Mouse (Mus musculus): ENCODE measurements around the gene Isoc2b. TPM values are rescaled to one million over a fixed set of nuclear protein-coding genes. Genes with fewer than 3 reads are reported as not detected.
"Not testable (repeated sequence)": the region's sequence is repeated elsewhere in the genome, so short reads cannot be mapped to it uniquely, and the experiment has no call there.

Gene Isoc2b
- total RNA-seq, 4 experiments from 2014 or later = 5.3 to 6.1 (median 6.0) TPM

- DNase-seq (ENCODE audit: low spot score) = no peak
Observed at GRCm38 (mm10) chr7:4835631-4836327, 34.3 kb downstream of the Isoc2b start.

- no peak for DNase-seq (ENCODE audit: low spot score)
Observed at GRCm38 (mm10) chr7:4830476-4830875, 39.6 kb downstream of the Isoc2b start.

- DNase-seq (ENCODE audit: low spot score) = no peak
Observed at GRCm38 (mm10) chr7:4825365-4825764, 44.7 kb downstream of the Isoc2b start.

- no peak for DNase-seq (ENCODE audit: low spot score)
Observed at GRCm38 (mm10) chr7:4822162-4822907, 47.7 kb downstream of the Isoc2b start.

- DNase-seq (ENCODE audit: low spot score) = no peak
Observed at GRCm38 (mm10) chr7:4821690-4822089, 48.4 kb downstream of the Isoc2b start.

- not testable (repeated sequence) for DNase-seq (ENCODE audit: low spot score)
Observed at GRCm38 (mm10) chr7:4820925-4821324, 49.1 kb downstream of the Isoc2b start.

GRCm38 (mm10) chr7:4816559-4816958, 53.5 kb downstream of the Isoc2b start:
- no peak for DNase-seq (ENCODE audit: low spot score)

GRCm38 (mm10) chr7:4813105-4813791, 56.8 kb downstream of the Isoc2b start:
- no peak for DNase-seq (ENCODE audit: low spot score)

GRCm38 (mm10) chr7:4812303-4813104, 57.6 kb downstream of the Isoc2b start, which contains the start of gene Ube2s:
Ube2s (minus strand) TSS chr7:4812590.
- DNase-seq (ENCODE audit: low spot score) = peak; percentile 99

- DNase-seq (ENCODE audit: low spot score) = no peak
Observed at GRCm38 (mm10) chr7:4811842-4812302, 58.2 kb downstream of the Isoc2b start.

GRCm38 (mm10) chr7:4811131-4811530, 58.9 kb downstream of the Isoc2b start:
- DNase-seq (ENCODE audit: low spot score) = not testable (repeated sequence)

- DNase-seq (ENCODE audit: low spot score) = peak; percentile 41
Observed at GRCm38 (mm10) chr7:4806716-4807115, 63.3 kb downstream of the Isoc2b start.

- DNase-seq (ENCODE audit: low spot score) = no peak
Observed at GRCm38 (mm10) chr7:4802247-4802646, 67.8 kb downstream of the Isoc2b start.

- DNase-seq (ENCODE audit: low spot score) = peak; percentile 21
Observed at GRCm38 (mm10) chr7:4795767-4796433, 74.2 kb downstream of the Isoc2b start.

Other genes starting within 250 kb of the Isoc2b start
- 1 to 10 TPM; 4.2 to 6.0 (median 4.8) TPM for gene Tmem86b, start 238.8 kb downstream of the Isoc2b start, total RNA-seq (2022)
- gene Ppp6r1, start 211.2 kb downstream of the Isoc2b start, total RNA-seq (2022) = 10 to 100 TPM; 70.5 to 77.7 (median 75.8) TPM
- gene Hspbp1, start 185.2 kb downstream of the Isoc2b start, total RNA-seq (2022) = 10 to 100 TPM; 28.4 to 36.3 (median 33.5) TPM
- gene Brsk1, start 179.7 kb downstream of the Isoc2b start, total RNA-seq (2022) = 1 to 10 TPM in 2 of 4 experiments, under 1 TPM in 2; 0.57 to 1.2 (median 0.98) TPM
- under 1 TPM in 3 of 4 experiments, not detected in 1; 0.12 to 0.24 (median 0.17) TPM for gene Tmem150b, start 145.0 kb downstream of the Isoc2b start, total RNA-seq (2022)
- gene Kmt5c, start 130.1 kb downstream of the Isoc2b start, total RNA-seq (2022) = 10 to 100 TPM in 2 of 4 experiments, 1 to 10 TPM in 2; 7.5 to 10.8 (median 9.7) TPM
- gene Cox6b2, start 117.2 kb downstream of the Isoc2b start, total RNA-seq (2022) = 1 to 10 TPM; 1.8 to 3.8 (median 2.8) TPM
- gene Fam71e2, start 99.0 kb downstream of the Isoc2b start, total RNA-seq (2022) = not detected
- under 1 TPM in 1 of 4 experiments, not detected in 3; 0.19 TPM for gene Il11, start 87.4 kb downstream of the Isoc2b start, total RNA-seq (2022)
- not detected for gene Tmem190, start 87.3 kb downstream of the Isoc2b start, total RNA-seq (2022)
- 1 to 10 TPM; 2.2 to 5.5 (median 5.0) TPM for gene Tmem238, start 80.6 kb downstream of the Isoc2b start, total RNA-seq (2022)
- gene Rpl28, start 77.4 kb downstream of the Isoc2b start, total RNA-seq (2022) = 100 to 1,000 TPM; 453 to 560 (median 508) TPM
- gene Ube2s, start 57.7 kb downstream of the Isoc2b start, total RNA-seq (2022) = 100 to 1,000 TPM in 1 of 4 experiments, 10 to 100 TPM in 3; 76.2 to 103 (median 88.7) TPM
- under 1 TPM in 3 of 4 experiments, not detected in 1; 0.09 to 0.56 (median 0.25) TPM for gene Shisa7, start 25.6 kb downstream of the Isoc2b start, total RNA-seq (2022)
- 10 to 100 TPM; 52.2 to 62.9 (median 54.4) TPM for gene Isoc2a, start 6.9 kb upstream of the Isoc2b start, total RNA-seq (2022)
- gene Gm36210, start 36.3 kb upstream of the Isoc2b start, total RNA-seq (2022) = under 1 TPM in 2 of 4 experiments, not detected in 2; 0.22 to 0.43 TPM
- gene Zfp628, start 45.0 kb upstream of the Isoc2b start, total RNA-seq (2022) = 1 to 10 TPM; 6.4 to 8.4 (median 7.5) TPM
- gene Nat14, start 51.8 kb upstream of the Isoc2b start, total RNA-seq (2022) = 1 to 10 TPM; 4.7 to 6.7 (median 5.3) TPM
- gene Ssc5d, start 55.5 kb upstream of the Isoc2b start, total RNA-seq (2022) = 1 to 10 TPM; 1.4 to 2.5 (median 1.9) TPM
- gene Sbk2, start 94.1 kb upstream of the Isoc2b start, total RNA-seq (2022) = 10 to 100 TPM; 27.3 to 40.6 (median 33.1) TPM
- gene Sbk3, start 100.9 kb upstream of the Isoc2b start, total RNA-seq (2022) = 10 to 100 TPM; 28.3 to 70.4 (median 46.3) TPM
- 10 to 100 TPM in 3 of 4 experiments, 1 to 10 TPM in 1; 9.7 to 19.8 (median 11.8) TPM for gene Zfp579, start 125.9 kb upstream of the Isoc2b start, total RNA-seq (2022)
- 10 to 100 TPM in 2 of 4 experiments, 1 to 10 TPM in 2; 7.2 to 12.1 (median 9.5) TPM for gene Zfp524, start 144.2 kb upstream of the Isoc2b start, total RNA-seq (2022)
- gene Fiz1, start 144.4 kb upstream of the Isoc2b start, total RNA-seq (2022) = 10 to 100 TPM; 15.2 to 25.9 (median 17.5) TPM
- gene Gm44973, start 145.2 kb upstream of the Isoc2b start, total RNA-seq (2022) = not detected
- 10 to 100 TPM; 11.5 to 13.3 (median 12.8) TPM for gene Zfp865, start 150.1 kb upstream of the Isoc2b start, total RNA-seq (2022)
- under 1 TPM in 1 of 4 experiments, not detected in 3; 0.22 TPM for gene Ccdc106, start 150.3 kb upstream of the Isoc2b start, total RNA-seq (2022)
- gene 4632433K11Rik, start 163.9 kb upstream of the Isoc2b start, total RNA-seq (2022) = under 1 TPM in 1 of 4 experiments, not detected in 3; 0.37 TPM
- gene Zfp784, start 168.2 kb upstream of the Isoc2b start, total RNA-seq (2022) = 1 to 10 TPM; 4.9 to 7.4 (median 6.0) TPM
- gene Zfp580, start 181.3 kb upstream of the Isoc2b start, total RNA-seq (2022) = 1 to 10 TPM; 3.2 to 4.4 (median 4.0) TPM
- 10 to 100 TPM; 61.7 to 69.8 (median 64.9) TPM for gene U2af2, start 191.9 kb upstream of the Isoc2b start, total RNA-seq (2022)
- 100 to 1,000 TPM; 164 to 192 (median 185) TPM for gene Epn1, start 210.0 kb upstream of the Isoc2b start, total RNA-seq (2022)
- gene Rfpl4, start 246.7 kb upstream of the Isoc2b start, total RNA-seq (2022) = not detected